Mouse (Mus musculus) ES-Bruce4 (cell line): ENCODE measurements around the gene Pank1. TPM values are rescaled to one million over a fixed set of nuclear protein-coding genes. Genes with fewer than 3 reads are reported as not detected.
A peak's percentile ranks its signal among the peaks of the same experiment; 100 is the strongest.

Experiments used
- H3K27ac ChIP-seq: 2 replicates; pipeline ENCODE4 v1.5.1; 2012; ENCODE audit warnings: low read length, inconsistent platforms; ENCODE audit not compliant: insufficient read depth
- H3K27me3 ChIP-seq: 2 replicates; pipeline ENCODE4 v1.6.1; 2012; ENCODE audit warnings: mild to moderate bottlenecking, low read length, inconsistent platforms; ENCODE audit not compliant: control insufficient read depth, poor library complexity, insufficient read depth, severe bottlenecking
- H3K36me3 ChIP-seq: 2 replicates; pipeline ENCODE4 v1.6.1; 2012; ENCODE audit warnings: inconsistent platforms, mild to moderate bottlenecking, low read length, moderate library complexity; ENCODE audit not compliant: control insufficient read depth, poor library complexity, insufficient read depth, severe bottlenecking
- H3K4me1 ChIP-seq: one replicate; pipeline ENCODE4 v1.8.1; 2011; ENCODE audit warnings: low read length; ENCODE audit not compliant: control insufficient read depth, insufficient read depth
- H3K4me3 ChIP-seq: 2 replicates; pipeline ENCODE4 v1.5.1; 2011; ENCODE audit warnings: low read depth, mild to moderate bottlenecking, low read length
- H3K9ac ChIP-seq: 2 replicates; pipeline ENCODE4 v1.6.1; 2012; ENCODE audit warnings: low read depth, mild to moderate bottlenecking, inconsistent platforms; ENCODE audit not compliant: poor library complexity, severe bottlenecking
- H3K9me3 ChIP-seq: replicated peaks from 2 replicates; pipeline ENCODE4 v1.6.1; 2012; ENCODE audit warnings: mild to moderate bottlenecking, low read length, inconsistent platforms; ENCODE audit not compliant: control insufficient read depth, poor library complexity, insufficient read depth, severe bottlenecking
- CTCF ChIP-seq: IDR thresholded peaks from one replicate; pipeline ENCODE4 v1.8.1; 2011; ENCODE audit warnings: low read depth, low read length
- EP300 ChIP-seq: IDR thresholded peaks from 2 replicates; pipeline ENCODE4 v1.6.1; 2011; ENCODE audit warnings: low read depth, low read length; ENCODE audit not compliant: insufficient read depth
- POLR2A ChIP-seq: IDR thresholded peaks from one replicate; pipeline ENCODE4 v1.8.1; 2011; ENCODE audit warnings: low read length; ENCODE audit not compliant: insufficient read depth
- polyA plus RNA-seq: library from polyadenylated mRNA; stranded (reverse); fragments of >200 nt; gene quantifications from 2 replicates; pipeline ENCODE4 v1.2.4, GENCODE M21; 2011; ENCODE audit warnings: low read depth; ENCODE audit not compliant: missing spikeins, insufficient read depth, insufficient read length

Pank1 gene
- polyA plus RNA-seq, result 7.4 and 8.7 TPM in 2 replicates

GRCm38 (mm10) chr19:34878603-34879541 lies at the start of gene Pank1:
TSS of gene Pank1 (minus strand) at chr19:34879455.
- no peak for TF ChIP-seq CTCF
- TF ChIP-seq EP300, result no peak
- no peak for TF ChIP-seq POLR2A
- Histone ChIP-seq H3K27me3 (peaks cover 2% of the 10 kb centered on the region; the same call in 1 of the 2 replicates), H3K9me3 (no peaks in the 10 kb centered on the region), H3K27ac (peak within 1 kb of the TSS; percentile 71), H3K9ac (peak within 1 kb of the TSS; percentile 97), H3K36me3 (no peaks in the 10 kb centered on the region), H3K4me3 (peak within 1 kb of the TSS; percentile 85), H3K4me1 (no peaks in the 10 kb centered on the region)

- peak overlapping the region; percentile 93 for H3K4me3 ChIP-seq
- peaks cover 2% of the 10 kb centered on the region for H3K4me1 ChIP-seq
- H3K36me3 ChIP-seq, result peaks cover 19% of the 10 kb centered on the region
- H3K9ac ChIP-seq, result peak overlapping the region; percentile 67
- no peaks in the 10 kb centered on the region for H3K27me3 ChIP-seq
- H3K9me3 ChIP-seq, result no peaks in the 10 kb centered on the region
- no peak for TF ChIP-seq CTCF
- TF ChIP-seq POLR2A, result no peak
- H3K27ac ChIP-seq, result peak overlapping the region; percentile 52
These were observed 43.3 kb upstream of the Pank1 start for GRCm38 (mm10) chr19:34922603-34922963.

- no peaks in the 10 kb centered on the region for H3K9me3 ChIP-seq
- peak within 1 kb of the TSS; percentile 67 for H3K9ac ChIP-seq
- TF ChIP-seq POLR2A (no peak), CTCF (no peak), EP300 (no peak)
- peak within 1 kb of the TSS; percentile 93 for H3K4me3 ChIP-seq
- peaks cover 19% of the 10 kb centered on the region for H3K36me3 ChIP-seq
- no peaks in the 10 kb centered on the region for H3K27me3 ChIP-seq
- peaks cover 2% of the 10 kb centered on the region for H3K4me1 ChIP-seq
- peak within 1 kb of the TSS; percentile 52 for H3K27ac ChIP-seq
These were observed 42.7 kb upstream of the Pank1 start, which contains the start of gene Kif20b for GRCm38 (mm10) chr19:34921652-34922602. TSS of gene Kif20b (plus strand) at chr19:34922361.

- TF ChIP-seq POLR2A (no peak), EP300 (no peak), CTCF (no peak)
- Histone ChIP-seq H3K4me3 (peak overlapping the region; percentile 93), H3K9me3 (no peaks in the 10 kb centered on the region), H3K36me3 (peaks cover 16% of the 10 kb centered on the region), H3K27me3 (no peaks in the 10 kb centered on the region), H3K9ac (peak overlapping the region; percentile 67), H3K27ac (no peak overlapping the region), H3K4me1 (peaks cover 2% of the 10 kb centered on the region)
These were observed 42.0 kb upstream of the Pank1 start for GRCm38 (mm10) chr19:34921253-34921651.

GRCm38 (mm10) chr19:34920531-34920930 lies 41.3 kb upstream of the Pank1 start:
- no peaks in the 10 kb centered on the region for H3K9me3 ChIP-seq
- H3K36me3 ChIP-seq, result peaks cover 12% of the 10 kb centered on the region
- no peak overlapping the region for H3K27ac ChIP-seq
- TF ChIP-seq POLR2A (no peak), EP300 (no peak)
- H3K4me3 ChIP-seq, result no peak overlapping the region
- peaks cover 2% of the 10 kb centered on the region for H3K4me1 ChIP-seq
- H3K27me3 ChIP-seq, result no peaks in the 10 kb centered on the region
- no peak overlapping the region for H3K9ac ChIP-seq
